Mouse (Mus musculus): ENCODE results near the gene Kdm4a. TPM values are rescaled to one million over a fixed set of nuclear protein-coding genes. Genes with fewer than 3 reads are reported as not detected.

Gene Kdm4a
- polyA plus RNA-seq (2012; ENCODE audit: low replicate concordance) = 35.4 and 60.1 TPM in 2 replicates

GRCm38 (mm10) chr4:118179467-118180300, at the start of gene Kdm4a:
Kdm4a (minus strand) TSS chr4:118180043.

GRCm38 (mm10) chr4:118134485-118135365, 45.1 kb downstream of the Kdm4a start, which contains the start of gene St3gal3:
St3gal3 (minus strand) TSS chr4:118134914.

Other genes with a start within 250 kb of the Kdm4a start
- gene St3gal3, start 45.1 kb downstream of the Kdm4a start, polyA plus RNA-seq (2012; ENCODE audit: low replicate concordance) = 13.8 and 29.1 TPM in 2 replicates
- gene Ptprf, start 111.4 kb upstream of the Kdm4a start, polyA plus RNA-seq (2012; ENCODE audit: low replicate concordance) = 2.2 and 4.6 TPM in 2 replicates
- gene Szt2, start 229.2 kb upstream of the Kdm4a start, polyA plus RNA-seq (2012; ENCODE audit: low replicate concordance) = 66.3 and 240 TPM in 2 replicates
- gene Med8, start 229.3 kb upstream of the Kdm4a start, polyA plus RNA-seq (2012; ENCODE audit: low replicate concordance) = 5.4 and 18.5 TPM in 2 replicates
- 58.5 and 69.7 TPM in 2 replicates for gene Elovl1, start 248.1 kb upstream of the Kdm4a start, polyA plus RNA-seq (2012; ENCODE audit: low replicate concordance)